Mouse (Mus musculus) retina, adult 2 months (tissue): ENCODE measurements around the gene 2310030G06Rik.

ENCODE experiments used
- DNase-seq: peaks from one replicate; pipeline ENCODE4 v3.0.0-alpha.2; 2012; ENCODE audit warnings: low read depth, low spot score

2310030G06Rik gene

GRCm38 (mm10) chr9:50746214-50746677 lies at the start of gene 2310030G06Rik:
Gene 2310030G06Rik (minus strand): TSS chr9:50746536.
- no peak for DNase-seq

GRCm38 (mm10) chr9:50795266-50795665 lies 48.9 kb upstream of the 2310030G06Rik start:
- DNase-seq: no peak

DNA sequence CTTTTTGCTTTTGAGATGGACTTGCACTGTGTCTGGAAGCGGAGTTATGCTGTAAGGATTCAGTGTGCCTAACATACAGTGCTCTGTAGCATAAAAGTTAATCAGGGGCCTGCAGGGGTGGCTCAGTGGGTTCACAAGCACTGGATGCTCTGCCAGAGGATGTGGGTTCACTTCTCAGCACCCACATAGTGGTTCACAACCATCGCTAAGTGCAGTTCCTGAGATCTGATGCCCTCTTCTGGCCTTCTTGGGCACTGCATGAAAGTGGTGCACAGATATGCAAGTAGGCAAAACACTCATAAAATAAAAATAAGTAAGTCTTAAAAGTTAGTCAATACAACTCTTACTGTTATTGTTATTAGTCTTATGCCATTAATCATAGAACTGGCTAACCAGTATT lies 35.8 kb upstream of the 2310030G06Rik start:
- no peak for DNase-seq

GRCm38 (mm10) chr9:50776162-50776760 lies 29.9 kb upstream of the 2310030G06Rik start:
- DNase-seq: no peak

GRCm38 (mm10) chr9:50775662-50776126 lies 29.4 kb upstream of the 2310030G06Rik start:
- no peak for DNase-seq

DNA sequence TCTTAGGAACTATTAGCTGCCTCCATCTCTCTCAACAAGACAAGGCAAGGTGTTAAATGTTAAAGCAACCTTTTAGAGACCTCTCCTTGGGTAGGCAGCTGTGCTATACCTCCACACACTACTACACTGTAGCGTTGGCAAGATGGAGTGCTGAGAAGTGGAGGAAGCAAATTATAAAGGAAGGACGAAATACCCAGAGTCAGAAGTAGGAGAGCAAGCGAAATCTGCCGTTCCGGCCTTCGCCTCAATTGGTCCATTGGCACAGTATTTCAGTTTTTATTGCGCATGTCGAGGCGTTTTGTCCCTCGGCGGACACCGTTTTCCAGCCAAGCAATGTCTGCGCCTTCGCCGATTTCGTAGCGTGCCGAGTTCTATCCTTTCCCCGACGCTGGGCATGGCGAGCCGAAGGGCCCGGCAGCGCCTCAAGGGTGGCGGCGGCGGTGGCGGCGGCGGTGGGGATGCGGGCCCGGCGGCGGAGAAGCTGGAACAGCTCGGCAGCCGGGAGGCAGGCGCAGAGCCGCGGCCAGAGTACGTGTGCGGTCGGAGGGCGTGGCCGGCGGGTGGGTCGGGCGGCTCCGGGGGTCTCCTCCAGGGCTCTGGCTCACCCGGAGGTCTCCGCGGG lies 28.8 kb upstream of the 2310030G06Rik start, which contains the start of the genes Alg9 and 1110032A03Rik:
TSS of gene Alg9 (plus strand) at position 29 of the 622 bp plus-strand sequence.
TSS of gene 1110032A03Rik (minus strand) at position 530 of the 622 bp plus-strand sequence.
- DNase-seq: peak; percentile 67

DNA sequence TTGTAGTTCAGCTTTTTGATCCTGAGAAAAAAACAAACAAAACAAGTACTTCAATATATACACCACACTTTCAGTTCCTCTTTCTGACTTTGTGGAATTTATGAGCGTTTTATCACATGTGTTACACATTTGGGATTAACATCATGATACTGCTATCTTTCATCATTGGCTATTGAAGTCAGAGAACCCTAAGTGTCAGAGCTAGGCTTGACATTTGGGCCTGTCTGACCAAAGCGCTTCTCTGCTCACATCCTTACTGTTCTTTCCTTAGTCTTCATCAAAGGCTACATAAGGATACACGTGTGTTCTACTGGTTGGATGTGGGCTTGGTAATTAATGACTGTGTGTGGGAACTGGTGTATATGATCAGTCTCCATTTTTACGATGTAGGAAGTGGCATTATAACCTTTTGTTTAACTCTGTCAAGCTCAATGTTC lies 27.7 kb upstream of the 2310030G06Rik start:
- no peak for DNase-seq

DNA sequence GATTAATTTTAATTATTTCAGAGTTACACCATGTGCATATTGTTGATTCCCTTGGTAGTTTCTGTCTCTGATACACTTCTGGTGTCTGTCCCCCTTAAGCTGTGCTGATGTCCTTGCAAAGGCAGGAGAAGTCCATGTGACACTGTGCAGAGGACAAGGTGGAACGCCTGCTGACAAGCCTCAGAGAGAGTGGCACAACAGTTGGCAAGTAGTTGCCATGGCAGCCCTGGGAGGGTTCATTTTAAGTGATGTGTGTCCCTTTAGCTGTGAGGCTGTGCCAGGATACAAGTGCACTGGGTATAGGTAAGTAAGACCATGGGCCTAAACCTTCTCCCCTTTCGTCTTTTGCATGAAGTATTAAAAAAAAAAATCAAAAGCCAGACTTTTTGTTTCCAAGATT lies 23.7 kb upstream of the 2310030G06Rik start:
- no peak for DNase-seq

DNA sequence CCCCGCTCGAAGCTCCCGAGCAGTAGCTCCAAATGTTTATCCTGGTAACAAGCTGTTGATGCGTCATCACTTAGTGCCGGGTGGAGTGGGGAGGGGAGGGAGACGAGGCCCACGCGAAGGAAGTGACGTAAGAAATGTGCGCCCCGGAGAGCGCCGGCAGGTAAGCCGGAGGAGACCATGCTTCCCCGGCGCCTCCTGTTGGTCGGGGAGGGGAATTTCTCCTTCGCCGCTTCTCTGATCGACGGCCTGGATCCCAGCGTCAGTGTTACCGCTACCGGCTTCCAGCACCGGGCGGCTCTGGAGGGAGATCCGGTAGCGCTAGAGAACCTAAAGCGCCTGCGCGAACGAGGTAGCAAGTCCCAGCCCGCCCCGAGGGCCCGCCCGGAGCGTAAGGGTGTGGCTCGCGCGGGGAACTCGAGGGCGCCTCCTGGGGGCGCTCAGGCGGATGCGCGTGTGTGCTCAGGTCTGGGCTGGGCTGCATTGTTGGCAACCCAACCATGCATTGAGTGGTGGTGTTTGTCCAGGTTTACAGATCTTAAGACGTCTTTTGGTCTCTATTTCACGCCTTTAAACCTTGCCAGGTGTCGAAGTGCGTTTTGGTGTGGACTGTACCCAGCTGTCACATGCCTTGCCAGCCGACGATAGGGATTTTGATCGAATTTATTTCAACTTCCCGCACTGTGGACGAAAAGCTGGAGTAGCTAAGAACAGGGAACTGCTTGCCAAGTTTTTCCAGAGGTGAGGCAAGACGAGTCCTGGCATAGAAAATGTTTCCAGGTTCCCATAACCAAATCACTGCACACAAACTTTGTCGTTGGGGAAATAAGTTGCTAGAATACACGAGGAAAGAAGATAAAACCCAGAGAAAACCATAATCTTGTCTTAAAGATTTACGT lies 22.0 kb upstream of the 2310030G06Rik start, which contains the start of gene Fdxacb1:
TSS of gene Fdxacb1 (plus strand) at position 130 of the 896 bp plus-strand sequence.
- DNase-seq: peak; percentile 100

- DNase-seq: no peak
Measured at GRCm38 (mm10) chr9:50767531-50768106, 21.3 kb upstream of the 2310030G06Rik start.

DNA sequence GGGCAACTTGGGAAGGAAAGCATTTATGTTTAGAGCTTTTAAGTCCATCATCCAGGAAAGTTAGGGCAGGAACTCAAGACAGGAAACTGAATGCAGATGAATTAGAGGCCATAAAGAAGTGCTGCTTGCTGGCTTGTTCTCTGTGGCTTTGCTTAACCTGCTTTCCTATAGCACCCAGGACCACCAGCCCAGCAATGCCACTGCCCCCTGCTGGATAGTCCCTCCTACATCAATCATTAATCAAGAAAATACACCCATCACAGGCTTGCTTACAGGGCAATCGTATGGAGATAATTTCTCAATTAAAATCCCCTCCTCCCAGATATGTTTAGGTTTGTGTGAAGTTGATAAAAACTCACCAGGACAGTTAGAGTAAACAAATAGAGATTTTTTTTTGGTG lies 17.0 kb upstream of the 2310030G06Rik start:
- DNase-seq: no peak

- no peak for DNase-seq
Measured at GRCm38 (mm10) chr9:50761520-50762243, 15.3 kb upstream of the 2310030G06Rik start.

GRCm38 (mm10) chr9:50756711-50757110 lies 10.4 kb upstream of the 2310030G06Rik start:
- no peak for DNase-seq

DNA sequence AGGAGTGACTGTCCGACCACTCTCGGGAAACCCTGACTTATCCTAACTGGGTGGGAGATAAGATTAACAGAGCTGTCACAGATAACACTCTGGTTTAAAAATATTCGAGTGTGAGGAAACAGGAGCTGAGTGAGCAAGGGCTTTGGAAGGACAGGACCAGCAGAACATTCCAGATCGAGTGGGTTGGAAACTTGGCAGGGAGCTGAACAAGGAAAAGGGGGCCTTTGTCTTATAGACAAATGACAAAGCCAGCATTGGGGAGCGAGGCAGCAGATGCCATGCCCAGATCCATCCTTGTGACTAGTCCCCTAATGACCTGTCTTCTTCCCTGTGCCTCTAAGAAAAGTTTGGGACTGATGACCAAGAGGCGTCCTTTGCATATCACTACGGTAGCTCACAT lies 7.6 kb upstream of the 2310030G06Rik start:
- DNase-seq: no peak

- no peak for DNase-seq
Measured at GRCm38 (mm10) chr9:50752784-50753615, 6.7 kb upstream of the 2310030G06Rik start.

DNA sequence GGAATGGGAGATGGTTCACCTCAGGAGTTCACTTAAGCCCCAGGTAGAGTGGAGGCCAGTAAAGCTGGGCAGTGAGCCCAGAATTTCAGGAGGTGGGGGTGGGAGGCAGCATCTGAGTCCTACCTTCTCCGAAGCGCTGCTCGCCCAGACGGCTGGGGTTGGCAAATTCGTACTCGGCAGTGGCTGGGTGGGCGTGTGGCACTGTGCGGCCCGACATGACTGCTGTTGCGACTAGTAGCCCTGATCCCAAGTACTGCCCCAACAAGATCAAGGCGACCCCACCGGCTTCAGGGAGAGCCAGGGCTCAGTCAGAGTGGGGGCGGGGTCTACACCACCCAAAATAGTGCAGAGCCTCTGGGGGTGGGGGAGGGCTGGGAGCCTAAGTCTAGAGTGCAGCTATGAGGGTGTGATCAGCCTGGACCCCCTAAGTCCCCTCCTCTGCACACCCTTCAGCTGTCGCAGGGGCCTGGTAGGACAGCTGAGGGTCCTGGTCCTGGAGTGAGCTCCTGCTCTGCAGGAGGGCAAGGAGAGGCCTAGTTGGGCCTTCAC lies 5.8 kb upstream of the 2310030G06Rik start, which contains the start of gene Hspb2:
TSS of gene Hspb2 (minus strand) at position 301 of the 549 bp plus-strand sequence.
- DNase-seq: no peak

GRCm38 (mm10) chr9:50751323-50751722 lies 5.0 kb upstream of the 2310030G06Rik start, which contains the start of gene Cryab:
Gene Cryab (plus strand): TSS chr9:50751325.
- no peak for DNase-seq

DNA sequence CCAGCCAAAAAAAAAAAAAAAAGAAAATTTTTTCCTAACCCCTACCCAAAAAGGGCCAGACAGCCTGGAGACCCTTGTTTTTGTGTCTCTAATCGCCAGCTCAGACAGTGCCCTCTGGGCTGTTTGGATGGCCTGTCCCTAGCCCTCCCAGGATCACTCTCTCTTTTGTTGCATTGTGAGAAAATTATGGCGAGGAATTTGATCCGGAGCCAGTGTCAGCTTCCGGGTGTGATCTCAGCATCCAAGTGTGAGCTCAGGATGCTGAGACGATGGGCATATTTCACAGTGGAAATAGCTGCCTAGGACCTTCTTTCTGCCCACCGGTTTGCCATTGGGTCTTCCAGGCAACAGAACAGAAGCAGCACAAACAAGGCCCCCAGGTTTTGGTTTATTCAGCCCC lies 4.4 kb upstream of the 2310030G06Rik start:
- no peak for DNase-seq

DNA sequence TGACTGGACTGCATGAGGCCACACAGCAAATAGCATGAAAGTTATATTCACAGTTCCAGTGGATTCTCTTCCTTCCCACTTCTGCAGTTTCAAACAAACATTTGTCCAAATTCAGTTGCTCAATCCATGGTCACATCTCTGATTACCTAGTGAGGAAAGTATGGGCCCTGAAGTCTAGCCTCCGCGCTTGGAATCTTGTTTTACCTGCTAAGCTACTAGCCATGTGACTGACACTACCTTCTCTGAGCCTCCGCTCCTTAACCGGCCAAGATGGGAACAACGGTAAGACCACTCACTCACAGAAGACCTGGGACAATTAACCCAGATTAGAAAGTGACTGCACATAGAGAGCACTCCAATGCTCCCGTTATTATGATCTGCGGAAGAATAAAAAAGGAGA lies 530 bp downstream of the 2310030G06Rik start:
- DNase-seq: no peak
